Mouse (Mus musculus) C2C12 (cell line): ENCODE measurements around the gene Blm. TPM values are rescaled to one million over a fixed set of nuclear protein-coding genes. Genes with fewer than 3 reads are reported as not detected.

Experiments
- H3K27me3 ChIP-seq: one replicate; pipeline ENCODE4 v1.6.1; 2011; ENCODE audit not compliant: control insufficient read depth, insufficient read depth, insufficient read length
- H3K36me3 ChIP-seq: one replicate; pipeline ENCODE4 v1.6.1; 2011; ENCODE audit not compliant: control insufficient read depth, insufficient read depth
- H3K4me3 ChIP-seq: one replicate; pipeline ENCODE4 v1.5.1; 2011; ENCODE audit warnings: mild to moderate bottlenecking, control low read depth; ENCODE audit not compliant: poor library complexity, insufficient read depth, severe bottlenecking
- H3K79me2 ChIP-seq: one replicate; pipeline ENCODE4 v1.6.1; 2011; ENCODE audit not compliant: control insufficient read depth, insufficient read depth
- H3K79me3 ChIP-seq: one replicate; pipeline ENCODE4 v1.6.1; 2011; ENCODE audit warnings: low read depth, control low read depth
- H3ac ChIP-seq: one replicate; pipeline ENCODE3; 2011; ENCODE audit warnings: low read depth; ENCODE audit not compliant: control insufficient read depth, insufficient read length
- CEBPB ChIP-seq: IDR thresholded peaks from one replicate; pipeline ENCODE4 v1.6.1; 2011; ENCODE audit warnings: low read depth, mild to moderate bottlenecking, control low read depth, moderate library complexity
- CTCF ChIP-seq: IDR thresholded peaks from one replicate; pipeline ENCODE4 v1.5.1; 2011; ENCODE audit not compliant: control insufficient read depth, insufficient read depth, insufficient read length
- FOSL1 ChIP-seq: IDR thresholded peaks from one replicate; pipeline ENCODE4 v1.8.0; 2011; ENCODE audit warnings: mild to moderate bottlenecking, low read length; ENCODE audit not compliant: poor library complexity, insufficient read depth, severe bottlenecking
- MAX ChIP-seq: IDR thresholded peaks from one replicate; pipeline ENCODE4 v1.6.1; 2011; ENCODE audit warnings: mild to moderate bottlenecking, control low read depth
- MYOD1 ChIP-seq: IDR thresholded peaks from one replicate; pipeline ENCODE4 v1.6.1; 2011; ENCODE audit warnings: low read depth; ENCODE audit not compliant: control insufficient read depth, insufficient read length
- MYOG ChIP-seq: IDR thresholded peaks from one replicate; pipeline ENCODE4 v1.6.1; 2011; ENCODE audit not compliant: control insufficient read depth, insufficient read length; ENCODE audit errors: extremely low read depth
- USF1 ChIP-seq: IDR thresholded peaks from one replicate; pipeline ENCODE4 v1.6.1; 2011; ENCODE audit warnings: low read depth, mild to moderate bottlenecking, control low read depth, moderate library complexity
- polyA plus RNA-seq: library from polyadenylated mRNA; unstranded; fragments of >200 nt; fragmentation: generic; extraction: Trizol; gene quantifications from one replicate; pipeline ENCODE4 v1.2.1, GENCODE M21; 2012; ENCODE audit warnings: missing spikeins

Gene Blm
- polyA plus RNA-seq, 1 experiment: 2.6 TPM

- H3K27me3 ChIP-seq: no peaks in the 10 kb centered on the region
- H3K79me2 ChIP-seq: no peaks in the 10 kb centered on the region
- TF ChIP-seq CTCF (no peak), MYOG (no peak), USF1 (no peak), FOSL1 (no peak), MYOD1 (no peak), MAX (no peak), CEBPB (no peak)
- no peak overlapping the region for H3ac ChIP-seq
- H3K36me3 ChIP-seq: no peaks in the 10 kb centered on the region
- H3K4me3 ChIP-seq: no peak overlapping the region
- no peaks in the 10 kb centered on the region for H3K79me3 ChIP-seq
These were observed 95.0 kb downstream of the Blm start for GRCm38 (mm10) chr7:80439789-80440488.

- Histone ChIP-seq H3K36me3 (no peaks in the 10 kb centered on the region), H3K79me2 (no peaks in the 10 kb centered on the region), H3K79me3 (no peaks in the 10 kb centered on the region), H3K4me3 (no peak overlapping the region), H3ac (no peak overlapping the region), H3K27me3 (no peaks in the 10 kb centered on the region)
- TF ChIP-seq FOSL1 (no peak), MAX (no peak)
These were observed 95.7 kb downstream of the Blm start for GRCm38 (mm10) chr7:80439032-80439760.

GRCm38 (mm10) chr7:80436571-80436970, 98.3 kb downstream of the Blm start:
- no peaks in the 10 kb centered on the region for H3K79me2 ChIP-seq
- H3K4me3 ChIP-seq: no peak overlapping the region
- no peaks in the 10 kb centered on the region for H3K27me3 ChIP-seq
- H3K36me3 ChIP-seq: no peaks in the 10 kb centered on the region
- TF ChIP-seq MYOG (no peak), MAX (no peak), CEBPB (no peak), USF1 (no peak), MYOD1 (no peak), FOSL1 (no peak), CTCF (no peak)
- H3K79me3 ChIP-seq: no peaks in the 10 kb centered on the region
- H3ac ChIP-seq: no peak overlapping the region

GRCm38 (mm10) chr7:80435594-80435993, 99.3 kb downstream of the Blm start:
- H3K79me3 ChIP-seq: no peaks in the 10 kb centered on the region
- no peaks in the 10 kb centered on the region for H3K36me3 ChIP-seq
- H3K4me3 ChIP-seq: no peak overlapping the region

GRCm38 (mm10) chr7:80429661-80430060, 105.3 kb downstream of the Blm start:
- no peak for TF ChIP-seq CTCF
- TF ChIP-seq MYOG: no peak
- Histone ChIP-seq H3K27me3 (no peaks in the 10 kb centered on the region), H3K4me3 (no peak overlapping the region), H3K79me2 (no peaks in the 10 kb centered on the region), H3K36me3 (no peaks in the 10 kb centered on the region), H3ac (no peak overlapping the region), H3K79me3 (no peaks in the 10 kb centered on the region)

More at GRCm38 (mm10) chr7:80435594-80435993, 99.3 kb downstream of the Blm start:
- TF ChIP-seq FOSL1 (no peak), CTCF (no peak), MAX (peak; percentile 19)
- Histone ChIP-seq H3K79me2 (no peaks in the 10 kb centered on the region), H3K27me3 (no peaks in the 10 kb centered on the region), H3ac (no peak overlapping the region)

- TF ChIP-seq CTCF (no peak), CEBPB (no peak), USF1 (no peak), MYOD1 (no peak), MYOG (no peak), MAX (no peak), FOSL1 (no peak)
- H3K27me3 ChIP-seq: no peaks in the 10 kb centered on the region
- no peak overlapping the region for H3ac ChIP-seq
- no peaks in the 10 kb centered on the region for H3K79me2 ChIP-seq
- no peaks in the 10 kb centered on the region for H3K79me3 ChIP-seq
- no peak overlapping the region for H3K4me3 ChIP-seq
- no peaks in the 10 kb centered on the region for H3K36me3 ChIP-seq
These were observed 107.2 kb downstream of the Blm start for GRCm38 (mm10) chr7:80427730-80428129.
